Mouse (Mus musculus) heart, embryonic 16.5 days (tissue): Measurements from ENCODE around the gene Gcnt1. TPM values are rescaled to one million over a fixed set of nuclear protein-coding genes. Genes with fewer than 3 reads are reported as not detected.

Source experiments
- polyA plus RNA-seq: library from polyadenylated mRNA; unstranded; fragments of >200 nt; fragmentation: Nextera tagmentation; extraction: Ambion mirVana; gene quantifications from 2 replicates; pipeline ENCODE4 v1.2.1, GENCODE M21; 2015

Gene Gcnt1
- polyA plus RNA-seq, 1 experiment from 2014 or later = 6.2 TPM

Other genes starting within 250 kb of the Gcnt1 start
- 68.8 and 68.9 TPM in 2 replicates for gene Rfk, start 21.2 kb upstream of the Gcnt1 start, polyA plus RNA-seq